Mouse (Mus musculus): ENCODE measurements at regions not wholly inside any gene's neighbourhood (a gene's known extent, or its start where the extent isn't known, plus 50 kb on each side); places are given as distances from the start of the nearest gene placed in this dataset.
A peak's percentile ranks its signal among the peaks of the same experiment; 100 is the strongest.

DNA sequence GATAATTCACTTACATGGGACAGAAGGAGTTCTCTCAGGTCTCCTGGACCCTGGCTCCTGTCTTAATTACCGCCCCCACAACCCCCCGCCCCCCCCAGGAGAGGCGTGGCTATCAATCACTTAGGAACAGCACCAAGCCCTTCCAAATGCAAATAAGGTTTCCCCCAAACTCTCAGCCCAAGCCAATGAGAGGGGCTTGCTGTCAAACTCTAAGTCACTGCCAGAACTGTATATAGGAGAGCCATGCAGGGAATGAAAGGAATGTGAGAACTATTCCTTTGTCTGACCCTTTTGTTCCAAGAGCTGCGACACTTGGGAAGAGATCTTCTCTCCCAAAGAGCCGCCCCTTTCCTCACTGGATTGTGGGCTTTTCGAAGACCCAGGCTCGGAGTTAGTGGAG is 672.4 kb downstream of the Cypt12 start:
- intact Hi-C loops (cut with DNase I), result no loop called here
- TF ChIP-seq CTCF (IDR thresholded peaks at IDR 0.05), result no peak
- DNase-seq, result no peak
- Histone ChIP-seq H3K4me3 (no peak overlapping the region), H3K27ac (no peak overlapping the region)

DNA sequence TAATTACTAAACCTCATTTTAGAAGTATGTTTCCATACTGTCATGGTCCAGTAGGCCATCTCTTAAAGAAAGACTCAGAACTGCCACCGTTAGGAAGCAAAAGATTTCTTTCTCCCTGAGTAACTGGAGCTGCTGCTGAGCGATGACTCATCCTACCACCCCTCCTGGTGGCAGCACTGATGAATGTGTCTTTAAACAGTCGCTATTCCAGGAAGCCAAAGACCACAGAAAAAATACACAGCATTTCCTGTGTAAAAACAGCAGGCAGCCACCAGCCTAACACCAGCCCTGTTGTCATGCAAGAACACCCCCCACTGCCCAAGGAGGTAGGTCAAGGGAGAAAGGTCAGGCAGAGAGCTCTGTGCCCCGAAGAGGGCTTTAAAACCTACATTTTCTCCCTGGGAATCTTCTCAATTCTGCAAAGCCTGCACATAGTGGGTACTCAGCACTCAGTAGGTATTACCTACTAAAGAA is 675.7 kb downstream of the Cypt12 start:
- peak overlapping the region; percentile 66 for H3K4me3 ChIP-seq
- peak; percentile 44 for DNase-seq
- intact Hi-C loops (cut with DNase I), result no loop called here

DNA sequence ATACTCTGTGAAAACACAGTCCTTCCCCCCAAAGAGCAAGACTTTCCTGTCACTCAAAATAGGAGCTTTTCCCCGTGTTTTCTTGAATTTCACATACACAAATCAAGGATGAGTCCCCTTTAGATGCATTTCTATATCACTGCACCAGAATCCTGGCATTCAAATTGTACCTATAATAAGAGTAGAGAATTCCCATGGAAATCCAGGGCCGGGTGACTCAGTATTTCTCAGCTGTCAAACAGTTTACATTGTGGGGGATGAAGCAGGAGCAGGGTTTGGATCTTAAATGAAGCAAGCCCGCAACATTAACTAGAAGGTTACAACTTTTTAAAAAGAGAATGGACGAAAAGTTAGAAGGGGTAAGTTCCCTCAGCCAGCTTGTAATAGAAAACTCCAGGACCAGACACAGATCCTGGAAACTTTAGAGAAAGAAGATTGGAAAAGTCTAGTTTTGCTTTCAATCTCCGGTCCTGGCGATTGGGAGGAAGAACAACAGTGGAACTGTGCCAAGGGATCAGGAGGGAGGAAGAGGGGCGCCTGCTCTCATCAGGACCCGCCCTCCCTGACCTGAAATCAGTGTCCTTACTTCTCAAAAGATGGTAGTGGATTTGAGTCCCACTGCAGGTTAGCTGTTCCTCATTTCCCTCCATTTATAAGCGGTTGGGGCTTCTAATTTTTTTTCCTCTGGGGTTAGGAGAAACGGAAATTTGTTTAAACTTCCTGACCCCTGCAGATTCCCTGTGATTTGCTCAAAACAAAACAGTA is 676.4 kb downstream of the Cypt12 start:
- intact Hi-C loops (cut with DNase I), result no loop called here
- no peak for TF ChIP-seq CTCF (IDR thresholded peaks at IDR 0.05)
- H3K27ac ChIP-seq, result peak overlapping the region; percentile 72
- H3K4me3 ChIP-seq, result peak overlapping the region; percentile 66
- no peak for DNase-seq

More for the DNA sequence above, 675.7 kb downstream of the Cypt12 start:
- H3K27ac ChIP-seq, result peak overlapping the region; percentile 72
- TF ChIP-seq CTCF (IDR thresholded peaks at IDR 0.05), result peak; percentile 46

DNA sequence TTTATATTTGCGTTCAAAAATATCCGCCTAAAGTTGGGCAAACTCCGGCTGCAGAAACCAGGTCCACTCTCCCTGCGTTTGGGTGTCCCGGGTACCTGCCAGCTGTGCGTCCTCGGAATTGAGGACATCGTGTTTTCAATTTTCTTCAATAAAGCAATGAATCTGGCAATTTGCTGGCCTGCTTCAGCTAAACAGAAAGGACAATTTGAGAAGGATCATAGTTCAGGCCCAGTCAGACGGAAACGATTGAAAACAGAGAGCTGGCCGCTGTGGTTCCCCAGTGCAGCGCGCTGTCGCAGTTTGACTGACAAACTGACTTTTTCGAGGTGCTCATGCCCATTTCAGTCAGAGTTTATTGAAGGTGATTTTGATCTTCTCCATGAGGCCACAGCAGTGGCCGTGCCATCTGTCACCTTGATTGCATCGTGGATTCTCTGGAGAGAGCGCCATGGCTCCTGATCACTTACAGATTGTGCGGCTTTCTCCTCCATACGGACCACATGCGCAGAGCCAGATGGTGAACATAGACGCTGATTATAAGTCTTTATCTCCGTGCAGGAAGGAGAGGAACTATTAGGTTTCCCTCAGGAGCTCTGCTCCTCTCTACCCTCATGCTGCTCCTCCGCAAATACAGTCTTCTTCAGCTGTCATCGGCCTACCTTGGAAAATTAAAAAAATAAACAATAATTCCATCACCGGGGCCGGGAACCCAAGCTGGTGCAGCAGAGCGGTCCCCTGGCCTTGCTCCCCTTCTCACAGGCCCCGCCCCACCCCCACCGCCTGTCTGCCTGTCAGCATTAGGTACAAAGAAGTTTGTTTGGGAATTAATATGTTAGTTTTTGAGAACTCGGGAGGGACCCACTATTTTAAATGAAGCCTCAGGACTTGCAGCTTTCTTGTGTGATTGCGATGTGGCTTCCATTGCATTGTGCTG is 677.5 kb downstream of the Cypt12 start:
- no peak for TF ChIP-seq CTCF (IDR thresholded peaks at IDR 0.05)
- DNase-seq, result no peak
- H3K27ac ChIP-seq, result peak overlapping the region; percentile 72
- peak overlapping the region; percentile 66 for H3K4me3 ChIP-seq
- intact Hi-C loops (cut with DNase I), result no loop called here

DNA sequence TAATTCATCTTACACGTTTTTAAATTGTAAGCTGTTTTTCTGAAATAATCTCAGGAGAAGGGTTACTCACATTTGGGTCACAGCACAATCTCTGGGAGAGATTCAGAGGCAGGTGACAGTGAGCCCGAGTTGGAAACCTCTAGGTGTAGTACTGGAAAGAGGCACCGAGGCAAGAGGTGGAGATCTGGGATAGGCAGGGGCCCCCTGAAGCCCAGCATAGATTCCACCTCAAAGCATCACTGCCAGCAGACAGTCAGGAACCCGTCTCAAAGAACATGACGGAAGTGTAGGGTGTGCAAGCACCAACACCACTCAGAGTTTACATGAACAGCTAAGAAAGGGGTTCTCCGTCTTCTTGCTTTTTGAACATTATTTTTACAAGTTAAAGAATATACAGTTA is 678.2 kb downstream of the Cypt12 start:
- TF ChIP-seq CTCF (IDR thresholded peaks at IDR 0.05), result no peak
- H3K4me3 ChIP-seq, result no peak overlapping the region
- intact Hi-C loops (cut with DNase I), result no loop called here
- H3K27ac ChIP-seq, result no peak overlapping the region
- no peak for DNase-seq

DNA sequence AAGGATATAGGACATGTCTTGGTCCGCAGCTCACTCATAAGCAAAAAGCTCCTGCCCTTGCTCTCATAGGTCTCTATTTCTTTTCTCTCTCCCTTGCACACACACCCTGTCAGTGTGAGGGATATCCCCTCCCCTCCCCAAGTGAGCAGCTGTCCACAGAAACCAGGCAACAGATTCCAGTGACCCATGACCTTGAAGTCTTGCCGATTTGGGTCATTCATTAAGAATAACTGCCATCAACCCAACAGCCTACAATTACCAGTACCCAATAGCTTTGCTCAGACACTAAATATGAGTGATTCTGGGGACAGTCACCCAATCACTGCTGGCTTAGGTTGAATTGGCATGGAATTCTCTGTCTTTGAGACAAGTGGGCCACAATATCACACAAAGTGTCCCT is 678.6 kb downstream of the Cypt12 start:
- intact Hi-C loops (cut with DNase I), result no loop called here
- no peak for DNase-seq
- Histone ChIP-seq H3K4me3 (no peak overlapping the region), H3K27ac (no peak overlapping the region)
- no peak for TF ChIP-seq CTCF (IDR thresholded peaks at IDR 0.05)

DNA sequence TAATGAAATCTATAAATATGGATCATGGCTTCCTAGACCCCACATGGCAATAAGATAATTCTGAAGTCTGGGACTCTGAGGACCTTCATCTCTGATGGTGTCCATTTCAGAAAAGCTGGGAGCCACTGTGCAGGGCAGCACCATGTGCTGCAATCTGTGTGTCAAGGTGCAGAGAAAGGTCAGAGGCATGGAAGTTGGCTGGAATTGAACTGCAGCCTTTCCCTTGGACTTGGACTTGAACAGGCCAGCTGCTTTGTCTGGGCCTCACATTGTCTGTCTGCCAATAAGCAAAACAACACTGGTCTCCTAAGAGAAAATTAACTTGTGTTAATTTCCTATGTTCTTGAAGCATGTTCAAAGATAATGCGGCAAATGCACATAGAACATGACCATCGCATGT is 681.0 kb downstream of the Cypt12 start:
- Histone ChIP-seq H3K27ac (no peak overlapping the region), H3K4me3 (no peak overlapping the region)
- intact Hi-C loops (cut with DNase I), result no loop called here
- TF ChIP-seq CTCF (IDR thresholded peaks at IDR 0.05), result no peak
- DNase-seq, result no peak

DNA sequence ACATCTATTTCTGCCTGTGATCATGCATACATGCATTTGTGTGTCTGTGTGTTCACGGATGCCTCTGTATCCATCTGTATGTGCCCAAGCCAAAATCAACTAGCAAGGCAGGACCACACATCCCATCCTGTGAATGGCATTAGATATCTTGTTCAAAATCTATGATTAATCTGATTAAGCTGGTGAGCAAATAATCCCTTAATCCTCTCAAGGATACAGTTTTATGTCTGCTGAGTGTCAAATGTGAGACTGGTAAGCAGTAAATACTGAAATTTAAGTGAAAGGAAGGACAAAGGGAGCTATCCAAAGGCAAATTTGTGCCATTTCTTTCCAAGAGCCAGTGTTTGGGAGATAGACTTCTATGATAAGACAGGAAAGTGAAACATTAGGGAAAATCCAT is 683.4 kb downstream of the Cypt12 start:
- no peak for TF ChIP-seq CTCF (IDR thresholded peaks at IDR 0.05)

DNA sequence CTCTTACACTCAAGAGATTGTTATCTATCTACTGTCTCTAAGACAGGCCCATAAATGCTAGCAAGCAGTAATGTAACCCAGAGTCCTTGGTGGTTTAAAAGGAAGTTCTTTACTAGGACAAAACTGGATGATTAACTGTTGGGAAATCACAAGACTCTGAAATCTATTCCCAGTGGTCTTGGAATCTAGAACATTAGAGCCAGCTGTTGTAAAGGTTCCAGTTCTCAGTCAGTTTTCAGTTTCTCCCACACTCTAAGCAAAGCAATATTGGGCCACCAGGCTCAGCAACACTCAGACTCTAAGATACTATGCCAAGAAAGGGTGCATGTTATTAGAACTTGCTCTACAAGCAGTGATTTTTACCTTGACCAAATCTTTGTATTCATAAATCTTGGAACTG is 686.6 kb downstream of the Cypt12 start:
- TF ChIP-seq CTCF (IDR thresholded peaks at IDR 0.05), result no peak
- no peak for DNase-seq

More for the DNA sequence above, 683.4 kb downstream of the Cypt12 start:
- Histone ChIP-seq H3K4me3 (no peak overlapping the region), H3K27ac (no peak overlapping the region)
- no peak for DNase-seq
- intact Hi-C loops (cut with DNase I), result no loop called here

DNA sequence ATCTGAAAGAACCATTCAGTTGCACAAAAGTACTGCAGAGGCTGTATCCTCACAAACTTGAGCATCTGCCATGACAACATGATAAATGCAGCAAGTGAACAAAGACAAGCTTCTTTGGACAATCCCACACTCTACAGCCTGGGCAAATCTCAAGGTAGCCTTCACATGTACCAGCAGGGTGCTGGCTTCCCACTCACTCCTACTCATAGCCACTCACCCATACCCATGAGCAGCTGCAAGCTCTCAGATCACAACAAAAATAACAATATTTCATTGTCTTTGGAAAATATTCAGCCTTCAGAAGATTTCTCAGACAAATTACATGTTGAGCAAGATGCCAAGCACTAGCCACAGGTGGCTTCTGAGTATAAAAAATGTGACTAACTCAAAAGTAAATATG is 689.3 kb downstream of the Cypt12 start:
- Histone ChIP-seq H3K4me3 (no peak overlapping the region), H3K27ac (no peak overlapping the region)
- intact Hi-C loops (cut with DNase I), result no loop called here
- no peak for DNase-seq
- TF ChIP-seq CTCF (IDR thresholded peaks at IDR 0.05), result no peak

More for the DNA sequence above, 686.6 kb downstream of the Cypt12 start:
- Histone ChIP-seq H3K27ac (no peak overlapping the region), H3K4me3 (no peak overlapping the region)
- intact Hi-C loops (cut with DNase I), result no loop called here

DNA sequence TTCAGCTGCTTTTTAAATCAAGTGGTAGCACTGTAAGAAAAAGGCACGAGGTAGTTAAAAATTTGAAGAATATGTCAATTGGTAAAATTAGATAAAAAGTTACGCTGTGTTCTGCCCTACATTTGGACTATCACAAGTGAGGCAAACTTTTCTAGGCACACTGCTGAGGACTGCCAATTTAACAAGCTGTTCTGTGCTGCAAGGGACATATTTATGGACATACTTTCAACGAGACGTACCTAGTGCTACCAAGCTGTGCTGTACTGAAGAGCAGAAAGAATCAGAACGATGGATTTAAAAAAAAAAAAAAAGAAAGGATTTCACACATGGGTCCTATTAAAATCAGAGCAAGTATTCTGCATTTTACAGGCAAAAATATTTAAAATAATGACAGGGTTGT is 692.1 kb downstream of the Cypt12 start:
- no peak for DNase-seq
- TF ChIP-seq CTCF (IDR thresholded peaks at IDR 0.05), result no peak
- Histone ChIP-seq H3K27ac (no peak overlapping the region), H3K4me3 (no peak overlapping the region)
- intact Hi-C loops (cut with DNase I), result no loop called here

DNA sequence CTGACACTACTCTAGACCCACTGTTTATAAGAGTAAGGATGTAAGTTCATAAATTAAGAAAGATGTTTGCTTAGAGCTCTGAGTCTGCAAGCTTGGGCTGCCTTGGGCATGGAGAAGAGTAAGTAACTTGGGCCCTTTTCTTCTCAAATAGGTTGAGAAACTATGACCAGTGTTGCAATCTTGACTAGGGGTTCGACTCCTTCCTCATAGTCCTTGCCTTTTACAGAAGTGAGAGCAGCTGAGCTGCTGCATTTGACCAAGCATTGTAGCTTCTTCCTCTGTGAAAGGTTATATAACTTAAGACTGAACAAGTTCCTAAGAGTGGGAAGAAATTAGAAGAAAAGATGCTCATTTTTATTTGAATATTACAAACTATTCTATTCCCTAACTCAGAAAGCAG is 693.5 kb downstream of the Cypt12 start:
- no peak for TF ChIP-seq CTCF (IDR thresholded peaks at IDR 0.05)
- intact Hi-C loops (cut with DNase I), result no loop called here
- Histone ChIP-seq H3K27ac (no peak overlapping the region), H3K4me3 (no peak overlapping the region)
- no peak for DNase-seq

DNA sequence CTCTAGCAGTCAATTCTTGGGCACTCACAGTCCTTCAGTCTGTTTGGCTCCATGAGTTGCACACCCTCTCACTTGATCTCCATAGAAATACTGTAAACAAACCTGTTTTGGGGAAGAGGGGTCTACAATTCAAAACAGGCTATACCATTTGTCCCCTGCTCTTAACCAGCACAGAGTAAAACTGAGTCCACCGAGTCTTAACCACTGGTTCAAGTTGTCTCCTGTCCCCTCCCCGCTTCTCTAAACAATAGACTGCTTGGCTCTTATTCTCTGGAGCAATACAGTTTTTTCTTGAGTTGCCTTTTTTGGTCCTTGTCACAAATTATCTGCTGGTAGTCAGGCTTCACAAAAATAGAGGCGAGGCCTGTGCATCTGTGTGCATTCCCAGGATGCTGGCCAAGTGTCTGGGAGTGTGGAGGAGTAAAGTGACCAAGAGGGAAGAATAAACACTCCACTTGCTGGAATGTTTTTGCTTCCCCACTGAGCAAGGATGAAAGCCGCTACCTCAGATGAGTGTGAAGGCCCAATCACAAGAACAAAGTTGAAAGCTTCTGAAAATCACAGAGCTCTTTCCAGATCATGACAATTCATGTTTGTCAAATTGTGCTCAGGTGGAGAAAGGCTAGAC is 695.3 kb downstream of the Cypt12 start:
- H3K4me3 ChIP-seq, result no peak overlapping the region
- TF ChIP-seq CTCF (IDR thresholded peaks at IDR 0.05), result no peak
- intact Hi-C loops (cut with DNase I), result no loop called here
- H3K27ac ChIP-seq, result no peak overlapping the region
- DNase-seq, result no peak
